Mouse (Mus musculus) kidney, postnatal 10 days (tissue): ENCODE results near the gene Cpt1c.

ENCODE experiments used
- DNase-seq: peaks from one replicate; pipeline ENCODE4 v3.0.0; 2021; ENCODE audit warnings: mixed read lengths

Cpt1c gene

DNA sequence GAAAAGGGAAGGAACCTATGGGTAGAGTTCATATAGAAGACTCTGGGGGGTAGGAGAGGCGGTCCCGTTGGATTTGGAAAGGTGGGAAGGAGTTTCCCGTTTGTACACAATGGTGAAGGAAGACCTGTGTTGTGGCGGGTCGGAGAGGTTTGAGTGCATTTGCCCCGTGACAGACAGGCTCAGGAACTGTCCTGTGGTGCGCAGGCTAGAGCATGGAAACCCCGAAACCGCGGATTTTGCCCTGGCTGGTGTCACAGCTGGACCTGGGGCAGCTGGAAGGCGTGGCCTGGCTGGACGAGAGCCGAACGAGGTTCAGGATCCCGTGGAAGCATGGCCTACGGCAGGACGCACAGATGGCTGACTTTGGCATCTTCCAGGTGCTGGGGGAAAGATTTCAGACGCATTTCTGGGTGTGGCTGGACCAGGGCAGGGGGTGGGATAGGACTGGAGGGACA, 23.9 kb upstream of the Cpt1c start, which contains the start of gene Bcl2l12:
Gene Bcl2l12, minus strand, starts transcription at position 212 of the 455 bp plus-strand sequence.
- peak; percentile 78 for DNase-seq

DNA sequence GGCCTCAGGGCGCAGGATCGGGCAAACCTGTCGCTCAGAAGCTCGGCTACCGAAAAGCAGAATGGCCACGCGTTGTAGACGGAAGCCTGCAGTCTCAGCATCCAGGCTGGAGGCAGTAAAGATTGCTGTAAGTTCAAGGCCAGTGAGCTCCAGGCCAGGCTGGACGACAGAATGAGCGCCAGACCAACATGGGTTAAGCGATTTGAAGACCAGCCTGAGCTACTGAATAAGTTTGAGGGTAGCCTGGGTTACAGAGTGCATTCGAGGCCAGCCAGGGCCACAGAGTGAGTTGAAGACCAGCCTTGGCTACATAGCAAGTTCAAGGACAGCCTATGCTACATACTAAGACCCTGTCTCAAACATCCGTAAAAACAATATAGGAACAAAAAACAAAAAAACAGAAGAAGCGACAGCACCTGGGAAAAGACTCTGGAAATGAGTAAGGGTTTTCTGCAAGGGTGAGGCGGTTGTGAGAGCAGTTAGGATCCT, 23.3 kb upstream of the Cpt1c start:
- no peak for DNase-seq

DNA sequence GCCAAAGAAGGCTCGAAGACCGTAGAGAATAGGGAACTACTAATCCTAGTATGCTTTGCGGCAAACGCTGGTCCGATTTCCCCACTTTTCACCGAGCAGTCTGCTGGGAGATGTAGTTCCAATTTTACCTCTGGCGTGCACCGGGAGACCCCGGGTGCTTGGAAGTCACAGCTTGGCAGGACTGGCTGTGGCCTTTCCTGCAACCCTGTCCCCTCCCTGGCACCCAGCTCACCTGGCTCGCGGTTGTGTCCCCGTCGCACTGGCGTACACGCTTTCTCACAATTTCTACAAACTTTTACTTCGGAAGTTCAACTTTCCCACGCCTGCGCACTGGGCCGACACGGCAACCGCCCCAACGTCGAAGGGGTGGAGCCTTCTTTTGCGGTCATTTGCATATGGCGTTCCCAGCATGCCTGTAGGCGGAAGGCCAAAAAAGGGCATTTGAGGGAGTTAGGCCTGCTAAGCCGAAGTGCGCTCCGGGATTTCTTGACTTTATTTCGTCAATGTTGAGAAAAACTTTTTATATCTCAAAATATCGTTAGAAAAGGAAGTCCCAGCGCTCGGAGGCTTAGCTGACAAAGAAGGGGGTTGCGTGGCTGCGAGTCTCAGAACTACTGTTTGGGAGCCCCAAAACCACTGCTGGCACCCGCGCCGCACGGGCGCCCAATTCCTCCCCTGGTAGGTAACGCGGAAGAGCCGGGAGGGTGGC, 22.7 kb upstream of the Cpt1c start, which contains the start of gene Irf3:
Gene Irf3, plus strand, starts transcription at position 418 of the 709 bp plus-strand sequence.
- DNase-seq: peak; percentile 98

DNA sequence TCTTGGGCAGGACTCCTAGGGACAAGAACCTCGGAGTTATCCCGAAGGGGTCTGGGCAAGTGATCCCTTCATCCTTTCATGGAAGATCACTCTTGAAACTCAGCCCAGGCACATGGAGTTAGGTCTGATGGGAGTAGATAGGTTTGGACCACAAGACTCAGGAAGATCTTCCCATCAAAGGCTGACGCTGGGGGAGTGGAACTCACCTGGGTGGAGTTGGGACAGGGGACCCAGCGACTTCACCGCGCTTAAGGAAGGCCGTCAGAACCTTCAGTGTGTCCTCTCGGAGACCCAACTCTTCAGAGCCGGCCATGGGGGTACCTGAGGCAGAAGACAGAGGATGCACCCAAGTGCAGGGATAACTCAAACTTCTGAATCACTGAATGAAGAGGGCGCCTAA, 22.0 kb upstream of the Cpt1c start:
- DNase-seq: no peak

DNA sequence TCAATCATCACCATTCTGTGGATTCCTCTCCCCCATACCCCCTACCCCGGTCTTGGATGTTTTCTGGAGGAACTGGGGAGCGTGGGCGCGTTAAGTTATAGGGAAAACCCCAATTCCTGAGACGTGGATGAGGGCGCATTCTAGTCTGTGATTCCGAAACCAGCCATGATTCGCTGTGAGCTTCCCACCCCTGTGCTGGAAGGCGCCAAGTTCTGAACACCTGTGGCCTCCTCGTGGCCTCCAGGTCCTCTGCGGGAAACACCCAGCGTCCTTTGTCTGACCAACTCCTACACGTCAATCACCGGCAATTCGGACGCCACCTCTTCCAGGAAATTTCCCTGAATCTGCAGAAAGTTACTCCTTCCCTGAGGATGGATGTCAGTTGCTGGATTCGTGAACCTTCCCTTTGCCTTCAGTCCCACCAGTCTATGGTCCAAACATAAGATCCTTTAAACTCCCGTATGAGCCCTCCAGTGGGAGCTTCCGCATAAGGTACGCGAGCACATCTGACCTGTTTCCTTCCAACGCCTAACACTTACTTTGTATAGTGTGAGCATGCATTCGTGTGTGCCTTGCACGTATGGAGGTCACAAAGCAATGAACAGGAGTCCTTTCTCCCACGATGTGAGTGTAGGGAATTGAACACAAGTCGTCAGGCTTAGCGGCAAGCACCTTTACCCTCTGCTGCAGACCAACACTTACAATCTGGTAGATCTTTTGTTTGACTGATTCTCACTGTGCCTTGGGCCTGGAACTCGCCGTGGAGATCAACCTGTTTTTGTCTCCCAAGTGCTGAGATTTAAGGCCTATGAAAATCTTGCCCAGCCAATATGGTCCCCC, 12.4 kb upstream of the Cpt1c start:
- DNase-seq: no peak

DNA sequence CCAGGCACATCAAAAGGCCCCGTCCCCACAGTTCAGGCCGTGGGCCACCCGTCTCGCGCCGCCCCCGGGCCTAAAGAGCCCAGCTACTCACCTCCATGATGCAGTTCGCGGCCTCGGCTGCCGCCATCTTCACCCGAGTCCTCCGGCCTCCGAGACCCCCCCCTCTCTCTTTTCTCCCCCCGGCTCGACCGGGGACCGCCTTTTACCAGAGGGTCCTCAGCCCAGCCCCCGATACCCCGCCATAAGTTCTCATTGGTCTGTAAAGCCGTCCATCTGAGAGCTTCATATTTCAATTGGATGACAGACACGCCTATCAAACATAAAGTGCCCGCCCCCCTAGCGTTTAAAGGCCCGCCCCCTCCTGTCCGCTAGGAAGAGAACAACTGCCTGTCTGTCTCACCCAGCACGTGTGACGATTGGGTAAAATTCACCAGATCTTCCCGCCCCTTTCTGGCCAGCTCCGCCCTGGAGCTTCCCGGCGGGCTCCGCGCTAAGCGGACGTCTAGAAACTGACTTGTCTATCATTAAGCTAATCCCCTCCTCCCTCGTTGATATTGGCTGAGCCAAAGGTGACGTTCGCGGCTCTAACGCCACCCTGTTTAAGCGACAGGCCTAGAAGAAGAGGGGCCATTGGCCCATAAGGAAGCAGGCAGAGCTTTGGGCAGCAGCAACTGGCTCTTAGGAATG, 11.7 kb upstream of the Cpt1c start, which contains the start of gene Prmt1:
Gene Prmt1, minus strand, starts transcription at position 377 of the 687 bp plus-strand sequence.
- peak; percentile 97 for DNase-seq

DNA sequence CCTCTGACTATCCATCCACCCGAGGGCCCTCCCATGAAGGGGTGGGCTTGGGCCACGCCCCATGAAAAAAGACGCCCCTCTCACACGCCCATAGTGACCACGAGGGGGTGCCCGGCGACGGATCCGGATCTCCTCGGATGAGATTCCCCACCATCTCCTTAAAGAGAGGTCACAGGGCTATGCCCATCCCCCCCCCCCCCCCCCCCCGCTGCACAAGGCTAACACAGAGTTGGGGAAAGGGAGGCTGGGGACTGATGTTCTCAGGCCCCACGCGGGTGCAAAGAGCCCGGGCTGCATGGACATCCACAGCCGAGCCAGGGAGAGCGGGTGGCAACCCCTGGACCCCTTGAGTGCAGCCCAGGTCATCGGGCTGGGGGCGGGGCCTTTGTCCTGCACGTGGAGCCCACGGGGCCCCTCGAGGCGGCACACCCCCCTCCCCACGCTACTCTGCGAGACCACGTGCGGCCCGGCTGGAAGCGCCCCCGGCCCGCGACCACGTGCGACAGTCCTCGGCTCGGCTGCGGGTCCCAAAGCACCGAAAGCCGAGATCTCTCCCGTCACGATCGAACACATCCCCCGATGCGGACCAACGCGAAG, 11.0 kb upstream of the Cpt1c start:
- DNase-seq: peak; percentile 87

DNA sequence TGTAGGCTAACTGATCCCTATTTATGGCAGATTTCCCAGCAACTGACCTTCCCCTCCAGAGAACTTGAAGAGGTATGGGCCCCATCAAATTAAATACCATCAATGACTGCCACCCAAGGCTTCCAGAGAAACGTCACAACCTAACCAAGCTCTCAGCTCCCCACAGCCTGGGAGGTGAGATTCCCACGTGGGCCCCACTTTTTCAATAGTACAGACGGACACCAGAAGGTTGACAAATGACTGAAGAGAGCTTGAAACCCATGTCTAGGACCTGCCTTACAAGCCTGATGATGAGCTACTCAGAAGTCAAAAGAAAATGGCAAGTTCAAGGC, 10.1 kb upstream of the Cpt1c start:
- no peak for DNase-seq

DNA sequence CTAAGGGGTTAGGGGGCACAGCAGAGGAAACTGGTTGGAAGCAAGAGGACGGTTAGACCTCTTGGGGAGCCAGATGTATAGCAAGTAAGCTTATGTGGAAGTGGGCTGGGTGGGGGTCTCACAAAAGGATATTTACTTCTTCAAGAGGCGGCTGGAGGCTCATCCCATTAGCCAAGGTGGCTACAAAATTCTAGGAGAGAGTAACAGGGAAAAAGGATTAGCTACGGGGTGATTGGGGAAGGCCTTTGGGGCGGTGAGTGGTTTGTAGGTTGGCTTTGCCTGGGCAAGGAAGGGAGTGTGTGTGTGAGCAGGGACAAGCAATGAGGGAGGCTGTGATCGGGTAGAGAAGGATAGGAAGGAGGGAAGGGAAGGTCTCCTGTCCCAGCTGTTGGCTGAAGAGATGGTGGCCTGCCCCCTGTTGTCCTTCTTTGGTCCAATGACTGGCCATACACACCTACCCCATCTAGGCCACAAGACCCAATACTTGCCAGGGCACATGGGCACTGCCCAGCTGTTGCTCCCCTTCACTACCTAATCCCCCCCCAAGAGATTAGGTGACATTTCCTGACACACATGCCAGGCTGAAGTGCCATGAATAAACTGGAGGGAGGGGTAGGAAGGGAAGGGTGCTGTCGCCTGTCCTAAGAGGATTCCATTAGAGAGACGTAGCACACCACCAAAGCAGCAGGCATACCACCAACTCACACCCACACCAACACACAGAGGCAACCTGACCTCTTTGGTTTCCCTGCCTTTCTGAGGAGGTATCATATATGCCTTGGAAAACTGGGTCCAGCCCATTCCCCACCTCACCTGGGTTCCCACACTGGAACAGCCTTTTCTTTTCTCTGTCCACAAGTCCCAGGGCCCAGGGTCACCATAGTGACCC, 9.5 kb upstream of the Cpt1c start:
- no peak for DNase-seq

DNA sequence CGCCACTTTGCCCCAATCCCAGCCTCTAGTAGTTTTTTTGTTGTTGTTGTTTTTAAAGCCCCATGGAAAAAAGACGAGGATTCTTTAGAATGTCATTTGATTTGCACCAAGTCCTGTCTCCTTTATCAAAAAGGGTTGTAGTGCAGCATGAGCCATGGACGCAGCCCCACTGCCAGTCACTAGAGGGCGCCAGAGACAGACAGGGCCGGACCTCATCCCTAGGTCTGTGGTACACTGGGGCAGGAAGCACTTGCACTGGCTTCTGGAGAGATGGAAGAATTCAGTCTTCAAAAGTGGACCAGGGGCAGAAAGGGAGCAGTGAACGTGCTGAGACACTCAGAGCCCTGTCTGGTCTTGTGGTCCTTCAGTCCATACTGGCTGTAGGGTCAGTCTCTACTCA, 8.4 kb upstream of the Cpt1c start:
- peak; percentile 94 for DNase-seq

DNA sequence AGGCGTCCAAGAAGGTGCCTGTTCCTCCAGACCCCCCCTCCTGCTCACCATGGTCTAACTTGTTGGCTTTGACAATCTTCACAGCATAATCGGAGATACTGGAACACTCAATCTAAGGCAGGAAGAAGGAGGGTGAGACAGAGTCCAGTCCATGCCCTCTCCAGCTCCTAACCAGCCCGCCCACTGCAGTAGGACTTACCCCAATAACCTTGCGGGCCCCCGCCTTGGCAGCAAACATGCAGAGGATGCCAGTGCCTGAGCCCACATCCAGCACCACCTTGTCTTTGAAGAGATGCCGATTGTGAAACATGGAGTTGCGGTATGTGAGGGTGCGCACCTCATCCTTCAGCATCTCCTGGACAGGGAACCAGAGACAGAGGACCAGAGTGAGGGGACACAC, 6.9 kb upstream of the Cpt1c start:
- DNase-seq: no peak

DNA sequence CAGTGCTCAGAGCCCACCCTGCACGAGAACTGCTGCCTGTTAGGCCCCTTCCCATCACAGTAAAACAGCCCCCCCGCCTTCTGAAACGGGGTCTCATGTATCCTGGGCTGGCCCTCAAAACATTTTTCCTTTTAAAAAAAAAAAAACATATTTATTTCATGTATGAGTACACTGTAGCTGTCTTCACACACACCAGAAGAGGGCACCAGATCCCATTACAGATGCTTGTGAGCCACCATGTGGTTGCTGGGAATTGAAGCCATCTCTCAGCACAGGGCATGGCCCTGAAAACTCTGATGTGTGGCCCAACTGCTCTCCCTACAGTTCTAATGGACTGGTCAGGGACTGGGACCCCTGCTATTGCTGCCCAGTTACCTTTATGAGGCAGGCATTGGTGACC, 3.6 kb upstream of the Cpt1c start:
- DNase-seq: no peak

DNA sequence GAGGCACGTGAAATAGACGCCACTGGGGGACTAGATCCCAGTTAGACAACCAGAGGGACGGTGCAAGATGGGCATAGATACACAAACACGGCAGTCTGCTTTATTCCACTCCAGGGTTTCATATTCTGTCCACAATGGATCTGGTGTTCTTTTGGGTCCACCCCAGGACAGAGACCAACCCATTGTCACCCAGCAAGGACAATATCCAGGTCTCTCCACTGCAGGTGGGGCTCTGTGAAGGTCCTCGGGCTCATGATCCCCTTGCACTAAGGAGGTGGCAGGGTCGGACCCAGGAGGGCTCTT, 417 bp upstream of the Cpt1c start:
- DNase-seq: no peak

DNA sequence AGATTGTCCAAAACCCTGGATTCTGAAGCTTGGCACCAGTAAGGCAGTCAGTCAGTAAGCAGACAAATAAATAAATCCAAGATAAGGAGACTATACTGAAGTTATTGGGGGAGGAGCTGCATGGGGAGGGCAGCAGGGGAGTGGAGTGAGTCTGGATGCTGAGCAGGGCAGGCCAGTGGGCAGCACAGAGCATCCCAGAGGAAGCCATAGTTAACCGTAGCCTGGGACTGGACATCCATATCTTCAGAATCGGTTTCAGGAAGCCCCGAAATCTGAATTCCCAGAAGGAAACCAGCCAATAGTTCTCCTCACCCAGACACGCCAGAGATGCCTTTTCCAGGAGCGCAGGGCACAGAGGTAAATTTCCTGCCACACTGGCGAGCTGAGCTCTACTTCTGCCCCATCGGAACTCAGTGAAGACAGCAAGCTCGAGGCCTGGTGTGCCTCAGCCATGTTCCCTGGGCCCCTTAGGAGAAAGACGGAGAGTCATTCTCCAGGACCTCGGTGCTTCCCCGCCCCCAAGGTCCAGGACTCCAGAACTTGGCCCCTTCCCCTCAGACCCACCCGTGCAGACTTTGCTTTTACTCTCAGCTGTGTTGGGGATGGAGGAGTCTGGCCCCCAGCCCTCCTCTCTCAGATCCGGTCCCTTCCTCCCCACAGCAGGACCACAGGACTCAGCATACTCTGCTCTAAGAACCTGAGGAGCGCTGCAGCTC, 1.1 kb downstream of the Cpt1c start:
- DNase-seq: no peak

DNA sequence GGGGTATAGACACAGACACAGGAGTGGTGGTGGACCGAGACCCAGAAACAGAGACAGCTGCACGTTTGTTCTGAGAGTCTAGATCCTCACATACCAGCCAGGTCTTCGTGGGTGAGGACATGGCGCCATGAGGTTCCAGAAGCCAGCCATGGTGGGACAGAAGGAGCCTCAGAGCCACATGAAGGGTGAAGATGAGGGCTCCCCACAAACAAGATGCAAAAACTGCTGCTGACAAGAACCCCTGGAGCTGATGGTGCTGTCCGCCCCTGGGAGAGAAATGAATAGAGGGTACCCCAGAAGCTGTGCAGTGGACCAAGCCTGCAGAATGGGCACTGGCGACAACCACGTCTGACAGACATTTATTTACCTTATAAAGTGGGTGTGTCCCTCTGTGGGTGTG, 3.5 kb downstream of the Cpt1c start:
- DNase-seq: no peak

DNA sequence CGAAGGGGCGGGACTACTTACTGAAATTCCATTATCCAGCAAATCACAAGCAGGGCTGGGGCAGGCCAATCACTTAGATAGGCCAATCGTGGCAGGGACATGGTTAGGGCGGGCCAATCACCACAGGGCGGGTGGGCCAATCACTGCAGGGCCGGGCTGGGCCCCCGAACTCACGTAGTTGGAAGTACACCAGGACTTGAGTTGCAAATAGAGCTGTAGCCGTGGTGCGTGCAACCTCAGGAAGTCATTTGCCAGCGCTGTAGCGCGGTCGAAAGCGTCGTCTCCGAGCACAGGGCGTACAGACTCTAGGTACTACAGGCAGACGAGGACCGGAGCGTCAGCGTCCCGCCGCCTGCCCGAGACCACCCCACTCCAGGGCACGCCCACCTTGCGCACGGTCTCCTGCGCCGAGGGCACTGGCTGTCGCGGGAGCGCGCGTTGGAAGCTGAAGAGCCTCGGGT, 4.4 kb downstream of the Cpt1c start:
- peak; percentile 92 for DNase-seq

DNA sequence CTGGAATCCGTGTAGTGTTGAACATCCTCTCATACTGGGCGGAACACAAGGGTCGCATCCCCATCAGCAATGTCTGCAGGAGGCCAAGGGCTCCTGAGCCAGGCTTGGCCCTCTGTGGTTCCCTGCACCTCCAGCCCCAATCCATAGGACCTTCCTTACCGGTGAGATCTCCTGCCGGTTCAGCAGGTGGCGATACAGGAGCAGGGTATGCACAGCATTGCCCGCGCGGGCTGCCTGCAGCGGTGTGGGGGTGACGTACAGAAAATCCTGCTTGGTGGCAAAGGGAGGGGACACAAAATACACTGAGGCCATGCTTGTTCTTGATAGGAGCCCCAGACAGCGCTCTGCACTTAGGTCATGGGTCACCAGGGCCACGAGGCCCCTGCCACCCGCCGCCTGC, 8.0 kb downstream of the Cpt1c start:
- DNase-seq: no peak

DNA sequence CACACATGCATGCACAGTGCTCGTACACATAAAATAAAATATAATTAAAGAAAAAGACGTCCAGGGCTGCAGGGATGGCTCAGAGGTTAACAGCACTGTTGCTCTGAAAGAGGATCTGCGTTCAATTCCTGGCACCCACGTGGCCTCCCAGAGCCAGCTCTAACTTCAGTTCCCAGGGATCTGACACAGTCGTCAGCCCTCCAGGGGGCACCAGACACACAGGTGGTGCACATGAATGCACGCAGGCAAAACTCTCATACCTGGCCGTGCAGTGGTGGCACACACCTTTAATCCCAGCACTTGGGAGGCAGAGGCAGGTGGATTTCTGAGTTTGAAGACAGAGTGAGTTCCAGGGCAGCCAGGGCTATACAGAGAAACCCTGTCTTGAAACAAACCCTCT, 8.7 kb downstream of the Cpt1c start:
- no peak for DNase-seq

DNA sequence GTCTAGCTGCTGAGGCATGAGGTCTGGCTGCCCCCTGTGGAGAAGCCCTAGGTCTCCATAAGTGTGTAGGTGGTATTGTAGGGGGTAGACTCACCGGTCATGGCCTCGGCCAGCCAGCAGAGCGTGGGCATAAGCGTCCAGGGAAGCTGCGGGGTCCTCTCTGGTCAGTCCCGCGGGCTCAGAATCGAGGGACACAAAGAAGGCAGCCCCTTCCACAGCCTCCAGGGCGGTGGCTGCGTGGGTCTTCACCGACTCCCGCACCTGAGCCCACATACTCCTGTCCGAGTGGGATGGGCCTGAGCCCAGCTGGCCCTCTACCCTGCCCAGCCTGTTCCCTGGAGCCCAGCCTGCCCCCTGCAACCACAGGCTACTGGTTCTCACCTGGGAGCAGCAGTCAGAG, 9.7 kb downstream of the Cpt1c start:
- no peak for DNase-seq

DNA sequence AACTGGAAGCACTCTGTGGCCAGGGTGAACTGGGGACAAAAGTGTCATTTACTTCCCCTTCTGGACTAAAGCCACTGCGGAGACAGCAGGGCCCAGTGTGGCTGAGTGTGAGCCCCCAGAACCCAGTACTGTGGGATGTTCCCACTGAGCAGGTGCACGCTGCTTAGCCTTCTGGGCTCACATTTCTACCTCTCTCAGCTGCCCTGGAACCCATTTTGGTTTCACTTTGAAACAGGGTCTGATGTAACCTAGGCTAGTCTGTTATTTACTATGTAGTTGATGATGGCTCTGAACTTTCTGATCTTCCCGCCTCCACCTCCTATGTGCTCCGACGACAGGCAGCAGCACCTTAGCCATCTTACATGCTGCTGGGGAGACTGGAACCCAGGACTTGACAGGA, 11.8 kb downstream of the Cpt1c start:
- peak; percentile 4 for DNase-seq

DNA sequence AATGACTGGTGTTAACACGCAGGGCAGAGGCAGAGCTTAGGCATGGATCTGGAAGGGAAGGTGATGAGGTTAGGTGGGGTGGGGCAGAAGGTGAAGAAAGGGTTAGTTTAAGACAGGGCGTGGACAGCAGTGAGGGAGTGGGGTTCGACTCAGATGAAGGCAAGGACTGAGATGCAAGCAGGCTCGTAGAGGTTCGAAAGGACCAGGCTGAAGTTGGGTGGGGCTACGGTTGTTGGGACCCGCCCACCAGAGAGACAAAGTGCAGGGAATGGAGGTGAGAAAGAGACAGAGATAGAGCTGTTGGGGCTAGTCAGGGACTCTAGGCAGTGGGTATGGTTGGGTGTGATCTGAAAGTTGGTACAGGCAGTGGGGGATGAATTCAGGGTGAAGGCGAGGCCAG, 12.3 kb downstream of the Cpt1c start:
- DNase-seq: peak; percentile 4
